Mouse (Mus musculus): ENCODE measurements around the gene Cdc20. TPM values are rescaled to one million over a fixed set of nuclear protein-coding genes. Genes with fewer than 3 reads are reported as not detected.

Cdc20 gene
- polyA plus RNA-seq, 1 experiment: 79.8 TPM

- Histone ChIP-seq H3K27me3 (ENCODE audit: control insufficient read depth, insufficient read depth, insufficient read length) (no peaks in the 10 kb centered on the region), H3K36me3 (ENCODE audit: control insufficient read depth, insufficient read depth) (peaks cover 33% of the 10 kb centered on the region), H3K4me3 (peak overlapping the region; percentile 63)
Measured at GRCm38 (mm10) chr4:118429215-118429895, 7.8 kb downstream of the Cdc20 start.

GRCm38 (mm10) chr4:118428531-118429214 is 8.5 kb downstream of the Cdc20 start:
- peak overlapping the region; percentile 97 for H3K4me2 ChIP-seq (ENCODE audit: low read depth)
- TF ChIP-seq TCF12 (IDR thresholded peaks at IDR 0.05; ENCODE audit: insufficient read depth, poor library complexity, severe bottlenecking) (no peak), SRF (IDR thresholded peaks at IDR 0.05; ENCODE audit: control insufficient read depth, insufficient read length, low read depth) (no peak), CEBPB (IDR thresholded peaks at IDR 0.05; ENCODE audit: insufficient read depth, poor library complexity, severe bottlenecking) (peak; percentile 52), MAX (IDR thresholded peaks at IDR 0.05; ENCODE audit: low read depth) (peak; percentile 32), MYOG (IDR thresholded peaks at IDR 0.05; ENCODE audit: control insufficient read depth in 1 of 3, insufficient read depth in 1 of 3, insufficient read length in 2 of 3, low read depth in 2 of 3) (peak in 1 of 3 experiments; percentile 75), MYOD1 (IDR thresholded peaks at IDR 0.05; ENCODE audit: control insufficient read depth in 1 of 3, insufficient read length in 2 of 3, low read depth in 2 of 3) (peak; percentile 22 to 53 (median 39))
- peaks cover 33% of the 10 kb centered on the region for H3K79me2 ChIP-seq (ENCODE audit: control insufficient read depth, insufficient read depth)
- peaks cover 29% of the 10 kb centered on the region for H3K36me3 ChIP-seq (ENCODE audit: control insufficient read depth, insufficient read depth)
- H3K4me3 ChIP-seq: peak overlapping the region; percentile 63
- no peaks in the 10 kb centered on the region for H3K27me3 ChIP-seq (ENCODE audit: control insufficient read depth, insufficient read depth, insufficient read length)
- H3ac ChIP-seq (ENCODE audit: control insufficient read depth, insufficient read length): peak overlapping the region; percentile 73

More at GRCm38 (mm10) chr4:118429215-118429895, 7.8 kb downstream of the Cdc20 start:
- Histone ChIP-seq H3K79me2 (ENCODE audit: control insufficient read depth, insufficient read depth) (peaks cover 36% of the 10 kb centered on the region), H3ac (ENCODE audit: control insufficient read depth, insufficient read length) (peak overlapping the region; percentile 73), H3K4me2 (ENCODE audit: low read depth) (peak overlapping the region; percentile 97)
- TF ChIP-seq USF1 (IDR thresholded peaks at IDR 0.05; ENCODE audit: low read depth): no peak
- TF ChIP-seq MYOD1 (IDR thresholded peaks at IDR 0.05; ENCODE audit: control insufficient read depth in 1 of 3, insufficient read length in 2 of 3, low read depth in 2 of 3): peak in 1 of 3 experiments; percentile 42

DNA sequence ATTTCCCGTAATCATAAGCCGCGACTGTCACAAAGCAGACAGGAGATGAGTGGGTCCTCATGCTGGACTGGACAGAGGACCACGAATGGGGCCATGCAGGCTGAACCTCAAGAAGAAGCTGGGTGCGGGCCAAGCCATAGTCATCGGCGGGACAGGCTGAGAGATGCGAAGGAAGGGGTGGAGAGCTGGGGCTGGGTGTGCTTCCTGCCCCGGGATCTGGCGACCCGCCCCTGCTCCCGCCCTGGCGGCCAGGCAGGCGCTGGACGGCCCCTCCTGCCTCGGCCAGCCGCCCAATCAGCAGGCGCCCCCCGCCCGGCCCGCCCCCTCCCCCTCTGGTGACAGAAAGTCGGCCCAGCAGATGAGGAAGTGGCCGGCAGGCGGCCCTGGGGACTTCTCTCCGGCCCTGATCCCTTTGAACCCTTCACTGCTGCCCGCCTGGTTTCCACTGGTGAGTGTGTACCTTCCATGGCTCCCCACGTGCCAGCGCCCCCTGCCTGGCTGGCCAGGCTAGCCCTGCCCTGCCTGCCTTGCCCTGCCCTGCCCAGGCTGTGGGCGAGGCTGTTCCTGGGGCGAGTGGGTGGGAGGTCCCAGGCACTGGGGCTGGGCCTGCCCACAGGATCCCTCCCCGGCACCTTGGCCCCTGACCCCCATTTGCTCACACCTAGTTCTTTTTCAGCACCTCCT is 9.2 kb downstream of the Cdc20 start, which contains the start of gene Elovl1:
Elovl1 (plus strand) TSS at position 326 of the 684 bp plus-strand sequence.
- Histone ChIP-seq H3K4me3 (peak within 1 kb of the TSS; percentile 63), H3K27me3 (ENCODE audit: control insufficient read depth, insufficient read depth, insufficient read length) (no peaks in the 10 kb centered on the region), H3ac (ENCODE audit: control insufficient read depth, insufficient read length) (peak within 1 kb of the TSS; percentile 73), H3K79me2 (ENCODE audit: control insufficient read depth, insufficient read depth) (peaks cover 33% of the 10 kb centered on the region), H3K4me2 (ENCODE audit: low read depth) (peak within 1 kb of the TSS; percentile 97), H3K36me3 (ENCODE audit: control insufficient read depth, insufficient read depth) (peaks cover 23% of the 10 kb centered on the region)
- peak; percentile 68 for TF ChIP-seq POLR2AphosphoS2 (IDR thresholded peaks at IDR 0.05; ENCODE audit: insufficient read length, low read depth)
- TF ChIP-seq USF1 (IDR thresholded peaks at IDR 0.05; ENCODE audit: low read depth): no peak
- TF ChIP-seq E2F4 (IDR thresholded peaks at IDR 0.05; ENCODE audit: insufficient read depth): no peak
- peak in 1 of 3 experiments; percentile 42 for TF ChIP-seq MYOD1 (IDR thresholded peaks at IDR 0.05; ENCODE audit: control insufficient read depth in 1 of 3, insufficient read length in 2 of 3, low read depth in 2 of 3)
- peak; percentile 51 for TF ChIP-seq SRF (IDR thresholded peaks at IDR 0.05; ENCODE audit: control insufficient read depth, insufficient read length, low read depth)
- TF ChIP-seq POLR2A (IDR thresholded peaks at IDR 0.05; ENCODE audit: insufficient read length, low read depth): peak; percentile 67
- TF ChIP-seq MYOG (IDR thresholded peaks at IDR 0.05; ENCODE audit: control insufficient read depth in 1 of 3, insufficient read depth in 1 of 3, insufficient read length in 2 of 3, low read depth in 2 of 3): peak in 2 of 3 experiments; percentile 30 to 40
- TF ChIP-seq TCF12 (IDR thresholded peaks at IDR 0.05; ENCODE audit: insufficient read depth, poor library complexity, severe bottlenecking): no peak
- TF ChIP-seq REST (IDR thresholded peaks at IDR 0.05; ENCODE audit: insufficient read depth, insufficient read length): no peak
- no peak for TF ChIP-seq TCF3 (IDR thresholded peaks at IDR 0.05; ENCODE audit: insufficient read length, low read depth)
- TF ChIP-seq MAX (IDR thresholded peaks at IDR 0.05; ENCODE audit: low read depth): no peak

DNA sequence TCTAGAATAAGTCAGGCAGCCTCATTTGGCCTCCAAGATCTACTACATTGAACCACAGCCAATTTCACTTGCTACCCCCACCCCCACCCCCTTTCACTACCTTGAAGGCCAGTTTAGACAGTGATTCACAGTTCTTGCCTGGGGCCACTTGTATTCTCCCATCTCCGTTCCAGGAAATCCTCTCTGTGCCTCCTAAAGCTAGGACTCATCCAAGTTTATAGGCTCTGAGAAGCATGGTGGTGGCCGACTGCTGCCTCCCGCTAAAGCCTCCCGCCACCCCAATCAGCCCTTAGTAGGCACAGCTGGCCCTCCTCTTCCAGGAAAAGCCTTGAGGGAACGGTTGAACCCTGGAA is 9.8 kb downstream of the Cdc20 start:
- TF ChIP-seq SRF (IDR thresholded peaks at IDR 0.05; ENCODE audit: control insufficient read depth, insufficient read length, low read depth): no peak
- Histone ChIP-seq H3K4me3 (peak overlapping the region; percentile 63), H3K79me2 (ENCODE audit: control insufficient read depth, insufficient read depth) (peaks cover 33% of the 10 kb centered on the region), H3K27me3 (ENCODE audit: control insufficient read depth, insufficient read depth, insufficient read length) (no peaks in the 10 kb centered on the region), H3K4me2 (ENCODE audit: low read depth) (peak overlapping the region; percentile 87), H3K36me3 (ENCODE audit: control insufficient read depth, insufficient read depth) (peaks cover 18% of the 10 kb centered on the region), H3ac (ENCODE audit: control insufficient read depth, insufficient read length) (peak overlapping the region; percentile 73)

DNA sequence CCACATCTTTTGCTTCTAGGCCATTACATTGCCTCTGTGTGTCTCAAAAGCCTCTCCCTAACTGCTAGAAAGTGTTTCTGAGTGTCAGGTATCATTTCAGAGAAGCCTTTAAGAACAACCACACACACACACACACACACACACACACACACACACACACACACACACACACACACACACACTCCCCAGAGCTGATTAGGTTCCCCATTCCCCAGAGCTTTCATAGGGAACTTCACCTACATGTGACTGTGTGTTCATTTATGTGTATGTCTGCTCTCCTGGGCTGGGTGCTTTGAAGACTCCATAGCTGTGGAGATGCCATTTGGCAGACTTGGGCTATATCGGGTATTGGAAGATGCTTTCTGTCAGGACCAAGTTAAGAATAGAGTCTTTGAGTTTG is 11.8 kb downstream of the Cdc20 start:
- Histone ChIP-seq H3ac (ENCODE audit: control insufficient read depth, insufficient read length) (no peak overlapping the region), H3K36me3 (ENCODE audit: control insufficient read depth, insufficient read depth) (no peaks in the 10 kb centered on the region), H3K4me2 (ENCODE audit: low read depth) (no peak overlapping the region), H3K79me2 (ENCODE audit: control insufficient read depth, insufficient read depth) (peaks cover 22% of the 10 kb centered on the region), H3K4me3 (no peak overlapping the region), H3K27me3 (ENCODE audit: control insufficient read depth, insufficient read depth, insufficient read length) (no peaks in the 10 kb centered on the region)
- TF ChIP-seq MAX (IDR thresholded peaks at IDR 0.05; ENCODE audit: low read depth): no peak
- no peak for TF ChIP-seq USF1 (IDR thresholded peaks at IDR 0.05; ENCODE audit: low read depth)
- TF ChIP-seq REST (IDR thresholded peaks at IDR 0.05; ENCODE audit: insufficient read depth, insufficient read length): no peak
- TF ChIP-seq SRF (IDR thresholded peaks at IDR 0.05; ENCODE audit: control insufficient read depth, insufficient read length, low read depth): no peak
- no peak for TF ChIP-seq POLR2AphosphoS2 (IDR thresholded peaks at IDR 0.05; ENCODE audit: insufficient read length, low read depth)
- no peak for TF ChIP-seq MYOG (IDR thresholded peaks at IDR 0.05; ENCODE audit: control insufficient read depth in 1 of 3, insufficient read depth in 1 of 3, insufficient read length in 2 of 3, low read depth in 2 of 3)
- no peak for TF ChIP-seq CEBPB (IDR thresholded peaks at IDR 0.05; ENCODE audit: insufficient read depth, poor library complexity, severe bottlenecking)
- no peak for TF ChIP-seq POLR2A (IDR thresholded peaks at IDR 0.05; ENCODE audit: insufficient read length, low read depth)
- TF ChIP-seq TCF3 (IDR thresholded peaks at IDR 0.05; ENCODE audit: insufficient read length, low read depth): no peak
- TF ChIP-seq E2F4 (IDR thresholded peaks at IDR 0.05; ENCODE audit: insufficient read depth): no peak
